Mouse (Mus musculus) cerebral cortex, adult 2 months (tissue): Measurements from ENCODE around the gene Col4a3bp.

Experiments used
- WGBS: fragments of 180-500 bp; shearing (Covaris S2); methylation state at CpG from one replicate; pipeline ENCODE4 v1.1.7; 2018; 5-methylcytosine and 5-hydroxymethylcytosine counted together

The Col4a3bp gene

GRCm38 (mm10) chr13:96645822-96646221 lies 103.4 kb downstream of the Col4a3bp start:
- WGBS, result 34% methylated on average over 5 of the region's 5 CpGs

GRCm38 (mm10) chr13:96653041-96653440 lies 110.6 kb downstream of the Col4a3bp start:
- WGBS, result 46% methylated on average over 9 of the region's 9 CpGs

GRCm38 (mm10) chr13:96656673-96657072 lies 114.3 kb downstream of the Col4a3bp start:
- 88% methylated on average over 1 of the region's 1 CpGs for WGBS

GRCm38 (mm10) chr13:96658936-96659335 lies 116.5 kb downstream of the Col4a3bp start:
- WGBS, result 77% methylated on average over 7 of the region's 7 CpGs

- WGBS, result 33% methylated on average over 10 of the region's 10 CpGs
These were observed 117.9 kb downstream of the Col4a3bp start for GRCm38 (mm10) chr13:96660095-96660860.

GRCm38 (mm10) chr13:96663120-96663519 lies 120.7 kb downstream of the Col4a3bp start:
- WGBS, result 96% methylated on average over 4 of the region's 4 CpGs

GRCm38 (mm10) chr13:96664419-96664974 lies 122.1 kb downstream of the Col4a3bp start:
- whole genome bisulfite sequencing, result 84% methylated on average over 7 of the region's 7 CpGs

GRCm38 (mm10) chr13:96670019-96670405 lies 127.6 kb downstream of the Col4a3bp start:
- WGBS, result 1% methylated on average over 13 of the region's 13 CpGs

GRCm38 (mm10) chr13:96670406-96671077 lies 128.1 kb downstream of the Col4a3bp start, which contains the start of gene Hmgcr:
TSS of gene Hmgcr (minus strand) at chr13:96670936.
- under 1% methylated on average over 70 of the region's 70 CpGs for WGBS

- 8% methylated on average over 31 of the region's 31 CpGs for WGBS
These were observed 128.9 kb downstream of the Col4a3bp start for GRCm38 (mm10) chr13:96671078-96671905.

GRCm38 (mm10) chr13:96671906-96672234 lies 129.5 kb downstream of the Col4a3bp start:
- 62% methylated on average over 5 of the region's 5 CpGs for WGBS

- WGBS, result 53% methylated on average over 6 of the region's 6 CpGs
These were observed 129.9 kb downstream of the Col4a3bp start for GRCm38 (mm10) chr13:96672276-96672675.

GRCm38 (mm10) chr13:96673817-96674216 lies 131.4 kb downstream of the Col4a3bp start:
- WGBS, result 88% methylated on average over 7 of the region's 7 CpGs

GRCm38 (mm10) chr13:96675756-96676155 lies 133.3 kb downstream of the Col4a3bp start:
- 87% methylated on average over 6 of the region's 6 CpGs for WGBS

- WGBS, result 93% methylated on average over 1 of the region's 1 CpGs
These were observed 134.7 kb downstream of the Col4a3bp start for GRCm38 (mm10) chr13:96677071-96677470.

GRCm38 (mm10) chr13:96678616-96679015 lies 136.2 kb downstream of the Col4a3bp start:
- 66% methylated on average over 6 of the region's 6 CpGs for WGBS

- 23% methylated on average over 9 of the region's 9 CpGs for WGBS
These were observed 138.0 kb downstream of the Col4a3bp start for GRCm38 (mm10) chr13:96680163-96681087.

GRCm38 (mm10) chr13:96684779-96685178 lies 142.4 kb downstream of the Col4a3bp start:
- 42% methylated on average over 5 of the region's 5 CpGs for WGBS

- WGBS, result 46% methylated on average over 9 of the region's 9 CpGs
These were observed 144.8 kb downstream of the Col4a3bp start for GRCm38 (mm10) chr13:96687261-96687660.
